Mouse (Mus musculus) kidney, postnatal 10 days (tissue): ENCODE data around the gene Kcnma1.

Experiments
- DNase-seq: peaks from one replicate; pipeline ENCODE4 v3.0.0; 2021; ENCODE audit warnings: mixed read lengths

Kcnma1 gene

DNA sequence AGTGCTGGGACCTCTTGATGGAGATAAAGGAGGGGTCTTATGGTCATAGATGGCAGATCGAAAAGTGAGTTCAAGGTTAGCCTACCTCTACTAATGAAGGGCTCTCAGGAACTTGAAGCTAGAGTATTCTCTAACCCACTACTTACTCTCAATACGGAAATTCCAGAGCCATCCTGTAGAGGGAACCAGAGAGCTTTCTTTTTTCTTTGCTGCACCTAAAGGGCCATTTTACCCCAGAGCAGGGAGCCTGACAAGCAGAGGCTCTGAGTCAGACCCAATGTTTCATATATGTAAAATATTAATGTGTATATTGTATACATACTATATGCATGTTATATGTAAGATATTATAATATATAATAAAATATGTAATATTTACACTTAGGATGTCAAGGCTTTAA lies 431.1 kb downstream of the Kcnma1 start:
- peak; percentile 68 for DNase-seq

- DNase-seq: no peak
These were observed 433.0 kb downstream of the Kcnma1 start for GRCm38 (mm10) chr14:23581282-23581681.

GRCm38 (mm10) chr14:23575951-23576350 lies 438.3 kb downstream of the Kcnma1 start:
- peak; percentile 36 for DNase-seq

DNA sequence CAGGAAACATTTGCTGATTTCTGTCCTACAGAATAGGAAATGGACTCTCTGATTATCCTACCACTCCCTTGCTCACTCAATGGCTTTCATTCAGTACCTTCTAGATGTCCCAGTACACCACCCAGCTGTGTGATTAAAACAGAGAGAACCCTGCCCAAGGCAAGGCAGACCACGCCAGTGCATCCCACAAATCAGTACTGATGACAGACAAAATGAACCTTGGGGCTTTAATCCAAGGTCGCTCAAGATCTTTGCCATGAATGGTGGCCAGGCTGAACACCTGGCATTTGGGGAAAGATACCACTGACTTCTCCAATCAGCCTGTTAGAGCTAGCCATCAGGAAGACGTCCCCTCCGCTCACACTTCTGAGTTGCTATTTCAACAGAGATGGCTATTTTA lies 440.2 kb downstream of the Kcnma1 start:
- no peak for DNase-seq

DNA sequence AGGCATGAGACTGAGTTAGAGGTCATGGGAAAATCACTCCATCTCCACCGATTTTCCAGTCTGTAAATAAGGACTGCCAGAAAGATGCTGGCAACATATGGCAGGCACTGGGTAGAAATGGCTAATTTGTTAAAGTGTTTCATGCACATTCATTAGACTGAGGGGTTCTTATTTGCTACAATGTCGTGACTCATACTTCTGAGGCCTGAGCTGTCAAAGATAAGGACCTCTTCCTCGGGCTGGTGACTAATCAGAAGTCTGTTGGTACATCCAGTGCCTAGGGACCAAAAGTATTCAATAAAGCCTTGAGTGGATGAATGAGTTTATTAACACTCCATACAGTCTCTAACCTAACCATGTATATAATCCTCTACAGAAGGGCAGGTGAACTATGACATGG lies 440.9 kb downstream of the Kcnma1 start:
- no peak for DNase-seq

GRCm38 (mm10) chr14:23572778-23573177 lies 441.5 kb downstream of the Kcnma1 start:
- no peak for DNase-seq

GRCm38 (mm10) chr14:23570251-23570650 lies 444.0 kb downstream of the Kcnma1 start:
- no peak for DNase-seq

DNA sequence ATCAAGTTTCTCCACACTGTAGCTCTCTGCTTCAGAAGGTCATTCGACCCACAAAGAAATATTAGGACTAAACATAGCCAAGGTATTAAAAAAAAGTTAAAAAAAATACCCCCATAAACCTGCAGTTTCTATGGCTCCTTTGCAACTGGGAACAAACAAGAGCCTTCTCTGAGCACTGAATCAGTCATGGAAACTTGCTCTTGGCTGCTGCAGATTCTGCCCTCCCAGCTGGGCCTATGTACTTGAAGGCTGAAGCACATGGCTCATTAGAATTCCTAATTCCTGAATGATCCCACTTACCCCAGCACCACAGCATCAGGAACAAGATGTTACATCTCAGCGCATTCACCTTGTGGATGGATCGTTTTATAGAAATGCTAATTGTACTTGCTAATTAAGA lies 448.4 kb downstream of the Kcnma1 start:
- no peak for DNase-seq

- DNase-seq: no peak
These were observed 449.8 kb downstream of the Kcnma1 start for GRCm38 (mm10) chr14:23564474-23564873.

- DNase-seq: no peak
These were observed 451.1 kb downstream of the Kcnma1 start for GRCm38 (mm10) chr14:23563180-23563579.

- no peak for DNase-seq
These were observed 458.6 kb downstream of the Kcnma1 start for GRCm38 (mm10) chr14:23555647-23556046.

GRCm38 (mm10) chr14:23552252-23552974 lies 461.9 kb downstream of the Kcnma1 start:
- DNase-seq: no peak

GRCm38 (mm10) chr14:23550467-23550866 lies 463.8 kb downstream of the Kcnma1 start:
- DNase-seq: no peak

- DNase-seq: no peak
These were observed 472.2 kb downstream of the Kcnma1 start for GRCm38 (mm10) chr14:23542131-23542530.

GRCm38 (mm10) chr14:23539621-23540020 lies 474.7 kb downstream of the Kcnma1 start:
- DNase-seq: no peak

DNA sequence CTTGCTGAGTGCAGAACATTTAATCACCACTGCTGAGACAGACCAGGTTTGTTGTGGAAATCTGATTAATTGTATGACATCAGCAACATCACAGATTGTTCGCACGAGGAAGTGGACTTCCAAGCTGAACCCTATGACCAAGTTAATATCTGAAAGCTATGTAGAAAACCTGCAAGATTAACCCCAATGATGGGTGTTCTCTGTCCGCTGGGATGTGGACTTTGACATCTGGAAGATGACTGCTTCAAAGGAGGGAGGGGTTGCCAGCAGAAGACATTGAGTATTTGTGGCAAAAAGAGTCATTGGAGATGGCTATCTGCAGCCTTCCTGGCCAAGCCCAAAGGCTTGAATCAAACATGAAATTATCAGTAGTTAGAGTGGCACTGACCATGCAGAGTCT lies 480.9 kb downstream of the Kcnma1 start:
- no peak for DNase-seq

DNA sequence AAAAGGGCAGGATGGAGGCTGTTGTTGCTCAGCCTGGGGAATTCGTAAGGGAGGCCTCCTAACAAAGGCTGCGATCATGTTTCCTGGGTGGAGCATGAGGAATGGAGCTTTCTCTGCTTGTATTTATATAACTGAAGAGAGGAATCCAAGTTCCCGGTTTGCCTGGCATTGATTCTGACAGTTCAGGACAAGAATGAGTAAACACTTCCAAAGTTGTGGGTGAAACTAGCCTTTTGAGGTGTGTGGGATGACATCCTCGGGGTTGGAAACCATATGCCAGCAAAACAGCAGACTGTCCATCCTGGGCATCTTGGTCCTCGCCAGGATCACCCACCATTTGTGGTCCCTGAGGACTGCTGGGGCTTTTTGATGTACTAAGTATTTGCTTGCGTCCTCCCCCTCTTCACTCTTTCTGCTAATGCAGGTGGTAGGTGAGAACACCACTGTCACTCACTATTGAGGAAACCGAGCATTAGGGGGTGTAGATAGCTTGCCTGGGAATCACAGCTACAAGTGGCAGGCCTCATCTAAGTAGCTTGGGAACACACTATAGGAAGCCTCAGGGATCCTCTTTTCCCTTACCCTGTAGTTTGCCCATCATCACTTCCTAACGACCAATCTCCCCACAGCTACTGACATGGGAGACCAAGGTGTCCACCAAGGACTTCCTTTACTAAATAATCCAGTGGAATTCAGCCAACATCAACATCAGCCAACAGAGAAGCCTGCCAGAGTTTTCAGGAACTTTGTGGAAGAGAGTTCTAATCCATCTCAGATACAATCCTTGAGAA lies 482.4 kb downstream of the Kcnma1 start:
- no peak for DNase-seq

GRCm38 (mm10) chr14:23529720-23530119 lies 484.6 kb downstream of the Kcnma1 start:
- DNase-seq: peak; percentile 73

- DNase-seq: no peak
These were observed 485.1 kb downstream of the Kcnma1 start for GRCm38 (mm10) chr14:23529229-23529628.

DNA sequence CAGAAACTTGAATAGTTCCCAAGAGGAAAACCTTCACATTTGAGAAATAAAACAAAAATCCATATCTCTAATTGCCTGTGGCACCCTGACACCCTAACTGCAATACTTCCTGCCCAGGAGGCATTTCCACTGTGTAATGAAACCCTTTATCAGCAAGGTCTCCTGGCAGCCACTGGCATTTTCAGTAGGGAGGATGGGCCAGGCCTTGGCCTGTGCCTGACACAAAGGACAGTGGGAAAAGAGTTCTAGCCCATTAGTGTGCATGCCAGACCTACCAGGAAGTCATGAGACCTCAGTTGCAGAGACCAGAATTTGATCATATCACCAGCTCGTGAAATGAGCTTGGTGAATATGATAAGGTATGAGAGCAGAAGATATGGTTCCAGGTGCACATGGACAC lies 488.4 kb downstream of the Kcnma1 start:
- no peak for DNase-seq

- no peak for DNase-seq
These were observed 490.3 kb downstream of the Kcnma1 start for GRCm38 (mm10) chr14:23523825-23524491.

GRCm38 (mm10) chr14:23522606-23523159 lies 491.6 kb downstream of the Kcnma1 start:
- peak; percentile 85 for DNase-seq

DNA sequence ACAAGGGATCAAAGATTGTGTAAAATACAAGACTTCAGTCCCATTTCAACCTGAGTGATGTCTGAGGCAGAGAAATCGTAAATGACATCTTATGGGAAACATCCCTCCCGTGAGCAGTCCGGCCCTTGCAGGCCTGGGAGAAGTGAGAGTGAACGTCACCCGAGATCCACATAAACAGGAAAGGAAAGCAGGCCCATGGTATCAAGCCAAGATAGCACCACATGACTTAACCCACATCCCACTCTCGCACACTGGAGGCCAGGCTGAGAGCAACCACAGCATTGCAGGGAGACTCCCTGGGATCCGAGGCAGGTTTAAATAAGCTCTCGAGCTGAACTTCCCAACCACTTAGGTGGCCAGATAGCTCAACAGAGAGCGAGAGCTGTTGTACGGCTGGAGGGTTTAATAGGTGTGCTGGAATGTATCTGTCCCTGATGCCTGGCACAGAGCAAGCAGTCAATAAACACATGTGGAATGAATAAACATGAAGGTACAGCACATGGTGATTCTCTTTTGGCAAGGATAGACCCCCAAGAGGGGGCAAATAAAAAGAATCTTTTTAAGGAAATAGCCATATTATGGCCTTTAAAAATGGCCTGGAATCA lies 493.1 kb downstream of the Kcnma1 start:
- peak; percentile 14 for DNase-seq
